Mouse (Mus musculus) forebrain, embryonic 12.5 days (tissue): ENCODE measurements around the gene Plekhg2. TPM values are rescaled to one million over a fixed set of nuclear protein-coding genes. Genes with fewer than 3 reads are reported as not detected.

ENCODE experiments used
- ATAC-seq: fragments of 200-750 bp; cut with Nextera tagmentation; 2 replicates; pipeline ENCODE4 v1.8.0; 2017; ENCODE audit warnings: moderate TSS enrichment; ENCODE audit not compliant: low FRiP score
- H3K27ac ChIP-seq: fragments of 300-500 bp; sonication (generic); 2 replicates; pipeline ENCODE4 v1.5.1; 2016; ENCODE audit warnings: mild to moderate bottlenecking
- H3K27me3 ChIP-seq: fragments of 300-500 bp; sonication (generic); 2 replicates; pipeline ENCODE4 v1.6.1; 2016; ENCODE audit warnings: mild to moderate bottlenecking
- H3K36me3 ChIP-seq: fragments of 300-500 bp; sonication (generic); replicated peaks from 2 replicates; pipeline ENCODE4 v1.6.1; 2016; ENCODE audit warnings: mild to moderate bottlenecking
- H3K4me1 ChIP-seq: fragments of 300-500 bp; sonication (generic); 2 replicates; pipeline ENCODE4 v1.6.1; 2016
- H3K4me2 ChIP-seq: fragments of 300-500 bp; sonication (generic); 2 replicates; pipeline ENCODE4 v1.6.1; 2016; ENCODE audit warnings: mild to moderate bottlenecking, moderate library complexity
- H3K4me3 ChIP-seq: fragments of 300-500 bp; sonication (generic); replicated peaks from 2 replicates; pipeline ENCODE4 v1.5.1; 2016; ENCODE audit warnings: mild to moderate bottlenecking
- H3K9ac ChIP-seq: fragments of 300-500 bp; sonication (generic); 2 replicates; pipeline ENCODE4 v1.6.1; 2016; ENCODE audit warnings: mild to moderate bottlenecking
- H3K9me3 ChIP-seq: fragments of 300-500 bp; sonication (generic); 2 replicates; pipeline ENCODE4 v1.6.1; 2016
- WGBS: fragments of 180-500 bp; shearing (Covaris S2); methylation state at CpG from one replicate; pipeline ENCODE4 v1.1.7; 2016; 5-methylcytosine and 5-hydroxymethylcytosine counted together
- polyA plus RNA-seq: library from polyadenylated mRNA; unstranded; fragments of >200 nt; fragmentation: Nextera tagmentation; extraction: Ambion mirVana; gene quantifications from 2 replicates; pipeline ENCODE4 v1.2.1, GENCODE M21; 2016

Gene Plekhg2
- polyA plus RNA-seq, 1 experiment from 2014 or later = 67.0 TPM

DNA sequence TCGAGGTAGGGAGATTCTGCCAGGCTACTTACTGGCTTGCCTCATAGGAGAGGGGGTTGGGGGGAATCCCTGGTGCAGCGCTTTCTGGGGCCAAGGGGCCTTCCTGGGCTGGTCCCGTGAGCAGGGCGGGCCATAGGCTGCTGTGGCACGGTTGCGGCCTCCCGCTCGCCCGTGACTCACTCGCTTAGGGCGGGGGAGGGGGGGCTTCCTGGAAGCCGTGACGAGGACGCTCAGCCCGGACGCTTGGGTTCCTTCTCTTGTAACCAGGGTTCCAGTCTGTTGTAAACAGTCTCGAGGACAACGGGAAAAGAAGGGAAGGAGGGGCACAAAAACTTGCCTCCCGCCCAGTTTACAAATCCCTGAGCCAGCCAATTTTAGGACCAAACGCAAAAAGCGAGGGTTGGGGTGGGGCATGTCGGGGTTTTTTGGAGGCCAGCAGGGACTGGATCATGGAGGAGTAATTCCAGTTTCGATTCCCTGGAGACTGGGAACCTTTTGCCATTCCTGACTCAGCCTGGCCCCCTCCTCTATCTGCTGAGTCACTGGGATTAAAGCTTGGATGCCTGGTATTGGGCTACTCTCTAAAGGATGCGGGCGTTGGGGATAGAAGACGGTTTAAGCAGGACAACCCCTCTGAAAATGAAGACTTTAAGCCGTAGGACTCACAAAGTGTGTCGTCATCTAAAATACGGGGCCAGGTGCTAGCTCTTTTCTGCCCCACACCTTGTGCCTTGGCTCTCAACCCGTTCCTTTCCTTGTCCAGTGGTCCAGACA, 8.8 kb upstream of the Plekhg2 start:
- Histone ChIP-seq H3K4me3 (peak overlapping the region; percentile 27), H3K27me3 (peaks cover 13% of the 10 kb centered on the region), H3K36me3 (peaks cover 14% of the 10 kb centered on the region), H3K27ac (peak overlapping the region; percentile 83), H3K9ac (peak overlapping the region; percentile 59), H3K4me1 (peaks cover 53% of the 10 kb centered on the region), H3K9me3 (no peaks in the 10 kb centered on the region), H3K4me2 (peak overlapping the region; percentile 54)
- no peak for ATAC-seq
- 5% methylated on average over 30 of the region's 30 CpGs for WGBS

DNA sequence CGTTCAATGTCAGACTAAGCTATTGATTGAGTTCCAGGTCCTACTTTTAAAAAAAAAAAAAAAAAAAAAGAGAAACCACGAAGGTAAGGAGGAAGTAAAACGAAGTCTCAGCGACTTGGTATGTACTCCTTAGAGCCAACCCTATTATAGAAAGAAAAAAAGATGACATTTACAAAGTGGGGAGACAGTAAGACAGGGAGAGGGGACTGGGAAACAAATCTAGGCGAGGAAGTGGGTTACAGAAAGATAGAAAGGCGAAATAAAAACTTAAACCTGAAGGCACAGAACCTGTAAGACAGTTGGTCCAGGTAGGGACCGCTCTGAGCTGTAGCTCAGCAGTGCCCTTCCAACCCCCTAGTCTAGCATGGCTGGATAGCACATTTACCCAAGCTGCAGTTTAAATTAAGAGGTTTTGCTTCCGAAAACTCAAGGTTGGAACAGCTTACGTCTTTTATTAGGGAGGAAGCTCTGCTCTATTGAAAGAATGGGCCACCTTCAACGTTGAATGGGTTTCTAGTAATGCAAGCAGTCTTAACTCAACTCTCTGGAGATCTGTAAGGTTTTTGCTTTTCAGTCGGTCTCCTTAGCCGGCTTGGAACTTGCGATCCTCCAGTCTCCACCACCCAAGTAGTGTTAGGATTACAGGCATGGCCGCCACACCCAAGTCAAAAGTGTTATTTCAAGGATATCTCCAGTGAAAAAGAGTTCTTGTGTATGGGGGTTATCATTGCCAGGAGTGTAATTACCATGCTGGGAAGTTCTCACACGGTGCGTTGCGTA, 8.0 kb upstream of the Plekhg2 start, which contains the start of gene Zfp36:
Gene Zfp36, minus strand, starts transcription at position 17 of the 780 bp plus-strand sequence.
- Histone ChIP-seq H3K4me2 (peak within 1 kb of the TSS; percentile 89), H3K27ac (peak within 1 kb of the TSS; percentile 83), H3K4me3 (peak within 1 kb of the TSS; percentile 56), H3K9me3 (no peaks in the 10 kb centered on the region), H3K9ac (peak within 1 kb of the TSS; percentile 67), H3K27me3 (peaks cover 13% of the 10 kb centered on the region), H3K4me1 (peaks cover 60% of the 10 kb centered on the region), H3K36me3 (peaks cover 6% of the 10 kb centered on the region; the same call in 1 of the 2 replicates)
- no peak for ATAC-seq
- 57% methylated on average over 17 of the region's 17 CpGs for WGBS

DNA sequence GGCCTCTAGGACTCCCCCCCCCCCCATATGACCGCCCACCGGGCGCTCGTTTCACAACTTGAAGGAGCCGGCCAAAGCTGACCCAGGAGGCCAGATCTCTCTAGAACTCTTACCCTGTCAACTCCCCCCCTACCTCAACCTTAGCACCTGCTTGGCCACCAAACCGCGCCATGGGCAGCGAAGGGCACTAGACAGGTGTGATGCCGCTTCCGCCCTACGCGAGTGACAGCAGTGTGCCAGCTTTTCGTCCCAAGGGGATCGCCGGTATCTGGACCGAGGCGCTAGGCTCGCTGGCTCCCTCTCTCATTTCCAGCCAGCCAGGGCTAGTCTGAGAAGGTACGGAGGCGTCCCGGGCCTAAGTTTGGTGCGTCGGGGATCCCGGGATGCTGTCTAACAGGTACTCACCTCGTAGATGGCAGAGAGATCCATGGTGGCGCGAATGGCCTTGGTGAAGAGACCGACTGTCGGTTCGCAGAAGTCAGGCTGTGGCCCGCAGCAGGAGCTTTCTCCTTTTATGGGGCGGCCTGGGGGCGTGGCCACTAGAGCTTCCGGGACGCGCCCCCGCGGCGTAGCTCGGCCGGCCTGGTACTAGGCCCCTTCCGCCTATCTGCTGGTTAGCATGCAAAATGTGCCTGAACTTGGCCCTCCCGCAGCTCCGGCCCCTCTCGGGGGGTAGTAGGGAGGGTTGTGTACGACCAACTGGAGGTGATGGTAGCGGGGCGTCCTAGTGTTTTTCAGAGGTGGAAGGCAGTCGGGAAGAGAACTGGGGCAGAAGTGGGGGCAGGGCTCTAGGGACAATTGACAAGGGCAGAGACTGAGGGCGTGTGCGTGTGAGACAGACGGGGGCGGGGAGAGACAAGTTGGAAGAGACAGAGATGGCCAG, 6.6 kb upstream of the Plekhg2 start:
- peaks cover 3% of the 10 kb centered on the region; the same call in 1 of the 2 replicates for H3K36me3 ChIP-seq
- H3K4me1 ChIP-seq = peaks cover 67% of the 10 kb centered on the region
- H3K9ac ChIP-seq = peak overlapping the region; percentile 67
- H3K27ac ChIP-seq = peak overlapping the region; percentile 63
- H3K9me3 ChIP-seq = no peaks in the 10 kb centered on the region
- WGBS = under 1% methylated on average over 53 of the region's 53 CpGs
- H3K4me3 ChIP-seq = peak overlapping the region; percentile 56
- peak; percentile 64 for ATAC-seq
- H3K4me2 ChIP-seq = peak overlapping the region; percentile 89
- peaks cover 13% of the 10 kb centered on the region for H3K27me3 ChIP-seq

DNA sequence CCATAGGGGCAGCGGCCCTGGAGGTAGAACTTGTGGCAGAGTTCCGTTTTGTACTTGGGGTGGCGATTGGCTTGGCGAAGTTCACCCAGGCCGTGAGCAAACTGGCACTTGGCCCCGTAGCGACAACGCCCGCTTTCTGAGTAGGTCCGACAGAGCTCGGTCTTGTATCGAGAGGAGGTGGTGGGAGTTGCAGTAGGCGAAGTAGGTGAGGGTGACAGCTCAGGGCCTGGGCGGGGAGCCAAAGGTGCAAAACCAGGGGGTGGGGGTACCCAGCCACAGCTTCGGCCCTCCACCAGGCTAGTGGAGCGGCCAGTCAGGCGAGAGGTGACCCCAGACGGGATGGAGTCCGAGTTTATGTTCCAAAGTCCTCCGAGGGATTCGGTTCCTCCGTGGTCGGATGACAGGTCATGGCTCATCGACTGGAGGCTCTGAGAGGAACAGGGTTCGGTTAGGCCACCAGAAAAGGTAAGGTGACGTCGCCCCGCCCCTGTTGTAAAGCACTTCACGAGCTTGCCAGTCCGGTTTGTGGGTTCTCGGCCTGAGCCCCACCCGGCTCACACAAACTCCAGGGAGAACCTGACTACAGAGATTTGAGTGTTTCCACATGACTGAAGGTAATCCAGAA, 5.8 kb upstream of the Plekhg2 start:
- 53% methylated on average over 32 of the region's 32 CpGs for WGBS
- peaks cover 73% of the 10 kb centered on the region for H3K4me1 ChIP-seq

DNA sequence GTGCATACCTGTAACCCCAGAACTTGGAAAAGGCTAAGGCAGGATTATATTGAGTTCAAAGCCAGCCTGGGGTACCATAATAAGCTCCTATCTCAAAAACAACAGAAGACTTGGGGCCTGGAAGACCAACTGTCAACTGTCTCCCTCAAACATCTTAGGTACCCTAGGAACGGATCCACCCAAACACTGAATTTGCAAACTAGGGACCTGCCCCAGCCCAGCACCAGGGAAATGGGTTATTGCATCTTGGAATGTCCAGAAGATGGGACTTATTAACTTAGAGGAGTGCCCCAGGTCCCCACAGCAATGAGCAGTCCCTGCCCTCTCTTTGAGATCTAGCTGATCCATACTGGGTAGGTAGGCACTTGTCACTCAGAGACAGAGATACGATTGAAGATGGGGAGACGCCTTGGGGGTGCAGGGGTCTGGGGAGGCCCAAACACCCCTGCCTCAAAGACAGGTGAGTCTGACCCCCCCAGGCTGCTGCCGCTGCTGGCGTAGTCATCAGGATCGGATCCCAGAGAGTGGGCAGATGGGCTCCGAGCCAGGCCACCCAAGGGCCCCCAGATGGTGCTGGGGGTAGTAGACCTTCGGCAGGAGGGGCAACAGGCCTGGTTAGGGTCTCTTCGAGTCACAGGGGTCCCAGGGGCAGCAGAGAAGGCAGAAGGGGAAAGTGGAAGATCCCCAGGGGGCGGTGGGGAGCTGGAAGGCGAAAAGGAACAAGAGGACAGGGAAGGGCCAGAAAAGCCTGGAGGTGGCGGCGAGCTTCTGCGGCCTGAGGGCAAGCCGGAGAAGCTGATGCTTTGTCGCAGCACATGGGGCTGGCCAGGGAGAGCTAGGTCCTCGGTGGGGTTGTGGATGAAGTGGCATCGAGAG, 5.0 kb upstream of the Plekhg2 start:
- Histone ChIP-seq H3K4me1 (peaks cover 69% of the 10 kb centered on the region), H3K4me3 (peak overlapping the region; percentile 56; the same call in 1 of the 2 replicates), H3K9me3 (no peaks in the 10 kb centered on the region), H3K9ac (no peak overlapping the region), H3K36me3 (peaks cover 3% of the 10 kb centered on the region; the same call in 1 of the 2 replicates), H3K27me3 (peaks cover 13% of the 10 kb centered on the region), H3K27ac (no peak overlapping the region), H3K4me2 (peak overlapping the region; percentile 89)
- ATAC-seq = no peak
- 79% methylated on average over 18 of the region's 18 CpGs for WGBS

More for the DNA sequence above, 5.8 kb upstream of the Plekhg2 start:
- Histone ChIP-seq H3K36me3 (peaks cover 3% of the 10 kb centered on the region; the same call in 1 of the 2 replicates), H3K4me2 (peak overlapping the region; percentile 89), H3K27ac (no peak overlapping the region), H3K27me3 (peaks cover 13% of the 10 kb centered on the region), H3K9me3 (no peaks in the 10 kb centered on the region), H3K9ac (peak overlapping the region; percentile 67), H3K4me3 (peak overlapping the region; percentile 56)
- ATAC-seq = no peak

DNA sequence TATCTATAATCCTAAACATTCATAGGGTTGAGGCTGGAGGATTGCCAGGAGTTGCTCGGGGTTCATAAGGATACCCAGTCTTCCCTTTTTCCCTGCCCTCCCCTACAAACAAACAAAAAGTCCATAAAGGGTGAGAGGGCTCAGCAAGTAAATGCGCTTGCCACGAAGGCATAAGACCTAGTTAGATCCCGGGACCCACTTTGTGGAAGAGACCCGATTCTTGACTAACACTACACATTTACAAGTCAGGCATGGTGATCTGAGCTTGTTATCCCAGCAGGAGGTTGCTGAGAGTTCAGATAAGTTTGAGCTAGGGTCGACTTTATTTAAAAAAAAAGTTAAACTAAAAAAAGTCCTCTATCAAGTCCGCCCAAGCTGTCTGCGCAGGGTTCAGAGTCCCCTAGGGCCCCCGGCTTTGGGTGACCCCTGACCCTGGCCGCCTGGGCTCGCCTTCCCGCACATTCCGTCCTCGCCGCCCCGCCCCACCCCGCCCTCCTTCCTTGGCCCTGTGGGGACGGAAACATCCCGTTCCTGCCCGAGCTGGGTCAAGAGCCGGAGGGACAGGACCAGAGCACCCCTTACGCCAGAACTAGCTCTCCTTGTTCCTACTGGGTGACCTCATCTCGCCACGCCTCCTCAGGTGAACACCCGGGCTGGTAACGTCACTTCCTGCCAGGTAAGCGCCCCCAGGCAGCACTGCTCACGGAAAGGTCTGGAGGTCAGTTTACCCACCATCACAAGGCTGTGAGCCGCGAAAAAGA, 3.8 kb upstream of the Plekhg2 start:
- Histone ChIP-seq H3K27me3 (peaks cover 13% of the 10 kb centered on the region), H3K9ac (peak overlapping the region; percentile 63), H3K36me3 (peaks cover 3% of the 10 kb centered on the region; the same call in 1 of the 2 replicates), H3K27ac (peak overlapping the region; percentile 97), H3K4me3 (peak overlapping the region; percentile 38), H3K9me3 (no peaks in the 10 kb centered on the region), H3K4me1 (peaks cover 59% of the 10 kb centered on the region), H3K4me2 (peak overlapping the region; percentile 61)
- 4% methylated on average over 30 of the region's 30 CpGs for WGBS
- no peak for ATAC-seq

DNA sequence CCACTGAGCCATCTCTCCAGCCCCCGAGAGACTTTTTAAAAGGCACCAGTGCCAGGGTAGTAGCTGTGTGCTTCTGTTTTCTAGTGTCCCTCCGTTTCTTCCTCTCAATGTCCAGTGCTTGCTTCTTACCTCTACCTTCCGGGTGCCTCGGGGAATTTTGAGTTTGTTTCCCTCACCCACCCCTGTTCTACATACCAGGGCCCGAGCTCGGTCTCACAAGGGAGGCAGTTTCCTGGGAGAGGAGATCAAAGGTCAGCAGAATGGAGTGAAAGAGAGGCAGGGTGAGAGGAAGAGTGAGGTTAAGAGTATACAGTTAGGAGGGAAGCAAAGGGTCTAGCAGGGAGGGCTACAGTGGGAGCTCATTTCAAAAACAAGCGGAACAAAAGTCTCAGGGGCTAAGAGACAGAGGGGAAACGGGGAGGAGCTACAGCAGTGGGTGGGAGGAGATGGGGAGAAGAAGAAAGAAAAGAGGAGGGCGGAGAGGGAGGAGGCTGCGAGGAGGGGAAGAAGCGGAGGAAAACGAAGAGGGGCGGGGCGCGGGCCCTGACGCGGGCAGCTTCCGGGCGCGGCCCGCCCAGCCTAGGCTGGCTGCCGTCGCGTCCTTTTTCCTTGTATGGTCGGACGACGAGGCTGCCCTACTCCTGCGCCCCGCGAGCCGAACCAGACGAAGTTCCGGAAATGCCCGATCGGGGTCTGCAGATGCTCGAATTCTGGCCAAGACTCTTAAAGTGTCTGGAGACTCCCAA, 3.0 kb upstream of the Plekhg2 start:
- 0% methylated on average over 36 of the region's 36 CpGs for WGBS
- Histone ChIP-seq H3K4me2 (peak overlapping the region; percentile 61), H3K27me3 (peaks cover 13% of the 10 kb centered on the region), H3K4me1 (peaks cover 62% of the 10 kb centered on the region), H3K9me3 (no peaks in the 10 kb centered on the region), H3K4me3 (peak overlapping the region; percentile 38), H3K9ac (peak overlapping the region; percentile 63), H3K36me3 (peaks cover 3% of the 10 kb centered on the region; the same call in 1 of the 2 replicates), H3K27ac (peak overlapping the region; percentile 97)
- peak; percentile 40 for ATAC-seq

DNA sequence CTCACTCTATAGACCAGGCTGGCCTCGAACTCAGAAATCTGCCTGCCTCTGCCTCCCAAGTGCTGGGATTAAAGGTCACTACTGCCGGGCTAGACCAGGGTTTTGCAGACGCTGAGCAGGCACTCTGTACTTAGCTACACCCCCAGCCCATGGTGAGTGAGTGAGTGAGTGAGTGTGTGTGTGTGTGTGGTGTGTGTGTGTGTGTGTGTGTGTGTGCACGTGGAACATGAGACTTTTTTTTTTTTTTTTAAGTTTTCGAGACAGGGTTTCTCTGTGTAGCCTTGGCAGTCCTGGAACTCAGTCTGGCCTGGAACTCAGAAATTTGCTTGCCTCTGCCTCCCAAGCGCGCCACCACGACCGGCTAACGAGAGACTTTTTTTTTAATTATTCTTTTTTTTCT, 2.2 kb upstream of the Plekhg2 start:
- ATAC-seq = no peak
- Histone ChIP-seq H3K4me1 (peaks cover 68% of the 10 kb centered on the region), H3K4me2 (no peak overlapping the region), H3K27ac (peak overlapping the region; percentile 97), H3K36me3 (peaks cover 8% of the 10 kb centered on the region; the same call in 1 of the 2 replicates), H3K9me3 (no peaks in the 10 kb centered on the region), H3K9ac (peak overlapping the region; percentile 63; the same call in 1 of the 2 replicates), H3K27me3 (peaks cover 13% of the 10 kb centered on the region), H3K4me3 (no peak overlapping the region)
- 75% methylated on average over 10 of the region's 10 CpGs for WGBS

DNA sequence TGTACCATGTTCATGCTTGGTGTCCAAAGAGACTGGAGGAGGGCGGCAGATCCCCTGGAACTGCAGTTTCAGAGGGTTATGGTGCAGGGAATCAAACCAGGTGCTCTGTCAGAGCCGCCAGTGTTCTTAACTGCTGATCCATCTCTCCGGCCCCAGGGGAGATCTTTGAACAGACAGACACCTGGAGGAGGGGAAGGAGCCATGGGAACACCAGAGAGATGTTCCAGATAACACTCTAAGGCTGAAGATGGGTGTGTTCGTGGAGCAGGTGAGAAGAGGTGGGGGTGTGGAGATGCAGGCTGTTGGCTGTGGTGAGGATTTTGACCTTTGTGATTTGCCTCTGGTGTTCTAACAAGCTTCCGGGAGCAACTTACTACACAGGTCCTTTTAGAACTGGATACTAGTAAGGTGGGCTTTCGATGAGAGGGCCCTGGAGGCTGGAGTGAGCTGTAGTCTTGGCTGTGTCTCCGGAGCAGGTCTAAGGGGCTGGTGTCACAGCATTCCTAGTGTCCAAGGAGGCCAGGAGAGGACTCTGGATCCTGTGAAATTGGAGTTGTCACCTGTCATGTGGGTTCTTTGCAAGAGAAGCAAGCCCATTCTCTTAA, 1.6 kb upstream of the Plekhg2 start:
- WGBS = 78% methylated on average over 7 of the region's 7 CpGs
- no peak overlapping the region for H3K9ac ChIP-seq
- H3K27ac ChIP-seq = peak overlapping the region; percentile 97; the same call in 1 of the 2 replicates
- H3K36me3 ChIP-seq = peaks cover 15% of the 10 kb centered on the region
- no peak overlapping the region for H3K4me2 ChIP-seq
- H3K4me1 ChIP-seq = peaks cover 64% of the 10 kb centered on the region
- no peak overlapping the region for H3K4me3 ChIP-seq
- ATAC-seq = no peak
- no peaks in the 10 kb centered on the region for H3K9me3 ChIP-seq
- H3K27me3 ChIP-seq = peaks cover 13% of the 10 kb centered on the region
